Mouse (Mus musculus) heart, postnatal 10 days (tissue): ENCODE results near the gene Cyb561. TPM values are rescaled to one million over a fixed set of nuclear protein-coding genes. Genes with fewer than 3 reads are reported as not detected.

Experiments
- DNase-seq, 2 experiments: peaks; one replicate each; pipeline ENCODE4 v3.0.0; 2021
- intact Hi-C: fragments of 180-260 bp; cut with DNase I; formaldehyde crosslinking; loops from one replicate; pipeline ENCODE4 v1.15.1; 2025
- total RNA-seq, 2 experiments: library from RNA; stranded (reverse); gene quantifications; 2 replicates each; pipeline ENCODE4 v1.2.3; 2021

Gene Cyb561
- total RNA-seq, result 10 to 100 TPM in 1 of 2 experiments, 1 to 10 TPM in 1; 8.0 to 15.4 TPM

- no peak for DNase-seq
- intact Hi-C loops, result no loop called here
Observed at GRCm38 (mm10) chr11:105952911-105953386, at the start of gene Cyb561. TSS of gene Cyb561 (minus strand) at chr11:105953336.

DNA sequence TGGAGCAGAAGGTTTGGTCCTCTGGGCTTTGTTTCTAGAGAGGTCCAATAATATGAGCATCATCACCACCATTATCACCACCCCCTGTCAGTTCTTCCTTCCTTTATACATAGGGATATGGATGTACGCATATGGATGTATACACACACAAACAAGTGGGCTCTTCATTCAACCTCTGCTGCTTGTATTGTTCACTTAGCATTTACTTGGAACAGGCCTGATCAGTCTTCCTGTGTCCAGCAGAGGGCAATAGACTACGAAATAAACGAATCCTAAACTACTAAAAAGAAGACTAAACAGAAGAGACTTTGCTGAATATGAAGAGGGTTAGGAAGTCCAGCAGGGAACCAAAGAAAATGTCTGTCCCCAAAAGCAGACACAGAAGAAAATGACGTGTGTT, 48.6 kb upstream of the Cyb561 start:
- intact Hi-C loops, result loop anchor here (2.0 to 5.0 kb wide), 2 partner anchors 25 to 76 kb away; no protein-coding TSS in a partner anchor
- DNase-seq, result peak; percentile 36 to 43

- intact Hi-C loops, result loop anchor here (2.0 to 5.0 kb wide), 2 partner anchors 27 to 77 kb away; no protein-coding TSS in a partner anchor
- DNase-seq, result no peak
Observed at GRCm38 (mm10) chr11:106000062-106000461, 46.9 kb upstream of the Cyb561 start.

DNA sequence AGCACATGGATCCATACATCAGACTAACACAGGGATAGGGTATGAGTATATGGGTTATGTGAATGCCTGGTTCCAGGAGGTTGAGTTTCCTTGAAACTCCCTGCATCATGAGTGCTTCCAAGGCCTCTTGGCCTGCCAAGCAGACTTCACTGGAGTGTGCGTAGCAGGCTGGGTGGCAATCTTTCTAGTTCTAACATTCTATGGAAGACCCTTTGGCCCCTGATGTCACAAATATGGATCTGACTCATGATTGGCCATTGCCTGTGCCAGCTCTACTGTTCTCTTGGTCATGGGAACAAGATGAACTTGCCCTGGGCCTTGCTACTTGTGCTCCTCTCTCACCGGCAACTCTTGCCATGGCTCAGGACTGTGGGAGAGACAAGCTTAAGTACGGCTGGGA, 41.2 kb upstream of the Cyb561 start, which contains the start of gene Ace3:
Gene Ace3 (plus strand): TSS at position 301 of the 400 bp plus-strand sequence.
- no peak for DNase-seq
- intact Hi-C loops, result no loop called here

DNA sequence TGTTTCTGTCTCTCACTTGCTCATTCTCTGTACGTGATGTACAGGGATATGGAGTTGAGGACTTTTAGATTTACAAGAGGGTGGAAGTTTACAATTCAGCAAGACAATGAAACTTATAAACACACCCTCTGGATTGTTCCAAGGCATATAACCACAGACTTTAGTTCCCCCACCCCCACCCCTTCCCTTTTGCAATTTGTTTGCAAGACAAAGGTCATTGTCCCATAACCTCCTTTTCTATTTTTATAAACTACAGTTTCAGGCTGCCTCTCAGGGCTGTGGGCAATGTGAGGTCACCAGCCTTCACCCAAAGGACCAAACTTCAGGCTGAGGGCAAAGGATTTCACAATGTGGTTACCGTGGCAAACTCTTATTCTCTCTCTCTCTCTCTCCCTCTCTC, 37.1 kb upstream of the Cyb561 start:
- intact Hi-C loops, result no loop called here

GRCm38 (mm10) chr11:105989446-105989845, 36.3 kb upstream of the Cyb561 start:
- DNase-seq, result no peak
- intact Hi-C loops, result no loop called here

More for the DNA sequence above, 37.1 kb upstream of the Cyb561 start:
- no peak for DNase-seq

DNA sequence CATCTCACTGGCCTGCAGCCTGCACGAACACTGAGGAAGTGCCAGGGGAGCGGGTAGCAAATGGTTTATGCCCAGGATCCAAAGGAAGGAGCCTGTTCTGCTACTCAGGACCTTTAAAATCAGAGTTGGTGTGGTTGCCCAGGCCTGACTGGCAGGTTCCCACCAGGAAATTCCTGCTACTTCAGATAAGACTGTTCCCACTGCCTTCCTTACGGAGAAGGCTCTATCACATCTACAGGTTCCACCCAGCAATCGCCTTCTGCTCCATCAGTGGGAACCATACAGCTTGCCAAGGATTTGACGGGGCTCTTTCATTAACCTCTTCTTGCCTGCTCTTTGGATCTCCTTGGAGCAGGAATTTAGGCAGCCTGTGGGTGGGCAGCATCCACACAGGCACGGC, 34.3 kb upstream of the Cyb561 start:
- intact Hi-C loops, result no loop called here
- DNase-seq, result peak in 1 of 2 experiments; percentile 25

DNA sequence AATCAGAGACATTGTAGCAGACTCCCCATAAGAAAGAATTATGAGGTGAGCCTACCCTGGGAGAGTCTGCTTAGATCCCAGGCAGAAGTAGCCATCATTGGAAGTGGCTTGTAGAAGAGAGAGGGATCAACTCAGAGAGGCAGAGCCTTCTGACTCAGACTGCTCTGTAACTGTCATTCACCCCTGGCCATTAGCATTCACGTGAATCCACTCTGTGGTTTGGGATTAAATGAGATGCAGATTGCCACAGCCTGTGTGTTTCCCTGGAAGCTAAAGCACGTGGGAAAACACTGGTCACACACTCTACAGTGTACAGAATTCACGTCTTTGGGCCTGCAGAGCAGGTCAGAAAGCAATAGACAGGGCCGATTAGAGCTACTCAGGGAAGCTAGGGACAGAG, 31.3 kb upstream of the Cyb561 start:
- intact Hi-C loops, result no loop called here
- no peak for DNase-seq

DNA sequence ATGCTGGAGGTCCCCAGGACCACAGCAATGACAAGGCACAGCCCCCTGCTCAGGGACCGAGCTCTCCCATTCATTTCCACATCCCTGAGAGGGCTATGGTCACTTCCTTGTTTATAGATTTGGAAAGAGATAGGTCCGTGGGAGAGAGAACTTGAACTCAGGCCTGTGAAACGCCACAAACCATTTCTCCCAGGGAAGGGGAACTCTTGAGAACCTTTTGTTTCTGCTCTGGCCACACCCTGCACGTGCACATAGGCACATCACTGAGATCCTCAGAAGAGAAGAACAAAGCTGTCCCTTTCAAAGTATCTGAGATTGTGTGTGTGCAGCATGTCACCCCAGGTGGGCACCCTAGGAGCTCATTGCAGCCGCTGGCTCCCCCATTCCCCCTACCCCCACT, 25.5 kb upstream of the Cyb561 start:
- intact Hi-C loops, result no loop called here
- DNase-seq, result no peak

GRCm38 (mm10) chr11:105978232-105978631, 25.1 kb upstream of the Cyb561 start:
- intact Hi-C loops, result no loop called here
- no peak for DNase-seq

DNA sequence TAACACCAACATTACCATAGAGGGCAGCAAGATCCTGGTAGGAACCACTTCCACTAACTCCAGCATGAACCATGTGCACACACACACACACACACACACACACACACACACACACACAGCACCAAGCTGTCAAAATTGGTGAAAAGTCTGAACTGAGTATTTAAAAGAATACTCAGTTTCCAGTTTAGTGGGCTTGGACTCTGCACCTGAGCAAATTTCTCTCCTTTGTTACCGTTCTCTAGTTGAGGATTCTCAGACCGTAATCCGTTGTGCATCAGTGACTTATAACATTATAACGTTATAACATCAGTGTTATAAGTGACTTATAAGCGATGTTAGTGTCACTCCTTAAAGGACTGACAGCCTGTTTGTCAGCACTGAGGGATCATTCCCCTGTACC, 22.5 kb upstream of the Cyb561 start:
- intact Hi-C loops, result no loop called here

DNA sequence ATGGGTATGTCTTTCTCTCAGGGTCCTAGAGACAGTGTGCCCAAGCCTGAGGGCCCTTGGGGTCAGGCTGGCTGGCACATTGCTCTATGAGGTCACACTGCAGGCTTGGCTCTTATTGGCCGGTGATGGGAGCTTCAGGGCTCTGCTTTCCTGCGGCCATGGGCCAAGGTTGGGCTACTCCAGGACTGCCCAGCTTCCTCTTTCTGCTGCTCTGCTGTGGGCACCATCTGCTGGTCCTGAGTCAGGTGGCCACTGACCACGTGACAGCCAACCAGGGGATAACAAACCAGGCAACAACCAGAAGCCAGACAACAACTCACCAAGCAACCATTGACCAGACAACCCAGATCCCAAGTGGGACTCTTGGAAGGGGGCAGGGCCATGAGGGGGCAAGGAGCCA, 21.9 kb upstream of the Cyb561 start:
- intact Hi-C loops, result no loop called here
- DNase-seq, result no peak

More for the DNA sequence above, 22.5 kb upstream of the Cyb561 start:
- DNase-seq, result no peak

DNA sequence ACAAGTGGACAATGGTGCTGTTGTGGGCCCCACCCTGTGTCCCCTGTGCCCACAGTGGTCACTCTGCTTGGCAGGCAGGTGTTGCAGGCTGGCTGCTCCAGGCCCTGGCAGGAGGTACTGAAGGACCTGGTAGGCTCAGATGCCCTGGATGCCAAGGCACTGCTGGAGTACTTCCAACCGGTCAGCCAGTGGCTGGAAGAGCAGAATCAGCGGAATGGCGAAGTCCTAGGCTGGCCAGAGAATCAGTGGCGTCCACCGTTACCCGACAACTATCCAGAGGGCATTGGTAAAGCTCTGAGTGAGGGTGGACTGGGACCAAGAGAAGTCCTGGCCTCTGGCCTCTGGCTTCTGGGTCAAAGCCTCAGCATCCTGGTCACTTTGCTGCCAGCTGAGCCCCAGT, 21.5 kb upstream of the Cyb561 start:
- intact Hi-C loops, result no loop called here
- no peak for DNase-seq

DNA sequence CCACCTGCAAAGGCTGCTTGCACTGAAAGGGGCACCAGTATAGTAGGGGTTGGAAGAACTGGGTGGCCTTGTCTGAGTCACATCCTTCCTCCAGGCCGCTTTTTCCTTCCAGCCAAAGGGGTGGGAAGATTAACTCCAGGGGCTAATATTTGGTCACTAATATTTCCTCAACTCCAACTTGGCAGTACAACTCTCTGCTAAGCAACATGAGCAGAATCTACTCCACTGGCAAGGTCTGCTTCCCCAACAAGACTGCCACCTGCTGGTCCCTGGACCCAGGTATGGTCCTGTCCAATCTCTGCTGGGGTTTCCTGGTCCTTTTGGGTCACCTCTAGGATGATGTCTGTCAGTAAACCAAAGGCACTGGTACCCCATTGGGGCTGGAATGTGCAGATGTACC, 16.4 kb upstream of the Cyb561 start:
- intact Hi-C loops, result loop anchor here (1.0 kb wide), 1 partner anchor 42 kb away; no protein-coding TSS in a partner anchor
- DNase-seq, result peak; percentile 66 to 79

DNA sequence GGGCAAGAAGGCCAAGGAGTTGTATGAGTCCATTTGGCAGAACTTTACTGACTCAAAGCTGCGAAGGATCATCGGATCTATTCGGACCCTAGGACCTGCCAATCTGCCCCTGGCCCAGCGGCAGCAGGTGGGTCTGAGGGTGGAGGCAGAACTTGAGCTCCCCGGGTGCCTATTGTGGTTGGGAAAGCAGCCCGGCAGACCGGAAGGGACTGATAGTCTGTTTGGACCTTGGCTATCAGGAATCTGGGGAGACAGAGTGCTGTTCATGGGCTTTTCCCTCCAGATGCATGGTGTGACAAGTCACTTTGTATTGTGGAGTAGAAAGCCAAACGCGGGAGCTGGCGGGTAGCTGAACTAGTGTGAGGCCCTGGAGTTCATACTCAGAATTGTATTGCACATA, 15.8 kb upstream of the Cyb561 start:
- intact Hi-C loops, result loop anchor here (1.0 kb wide), 1 partner anchor 42 kb away; no protein-coding TSS in a partner anchor
- DNase-seq, result no peak

- peak; percentile 38 to 43 for DNase-seq
- intact Hi-C loops, result loop anchor here (2.0 kb wide), 1 partner anchor 23 kb away; no protein-coding TSS in a partner anchor
Observed at GRCm38 (mm10) chr11:105967741-105968574, 14.8 kb upstream of the Cyb561 start, which contains the start of gene Ace. TSS of gene Ace (plus strand) at chr11:105967945.

- intact Hi-C loops, result loop anchor here (2.0 kb wide), 1 partner anchor 21 kb away; no protein-coding TSS in a partner anchor
Observed at GRCm38 (mm10) chr11:105966288-105966687, 13.2 kb upstream of the Cyb561 start.

DNA sequence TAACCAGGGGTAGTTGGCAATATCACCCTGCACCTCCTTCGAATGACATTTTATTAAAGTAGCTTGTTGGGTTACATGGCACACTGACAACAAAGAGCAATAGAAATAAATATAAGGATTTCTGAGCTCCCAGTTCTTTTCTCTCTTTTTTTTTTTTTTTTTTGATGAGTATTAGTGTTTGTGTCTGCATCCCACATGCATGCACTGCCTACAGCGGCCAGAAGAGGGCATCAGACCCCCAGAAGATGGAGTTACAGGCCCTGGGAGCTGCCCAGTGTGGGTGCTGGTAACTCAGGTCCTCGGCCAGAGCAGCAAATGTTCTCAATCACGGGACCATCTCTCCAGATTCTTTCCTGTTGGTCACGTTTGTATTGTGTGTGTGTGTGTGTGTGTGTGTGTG, 11.6 kb upstream of the Cyb561 start:
- DNase-seq, result no peak
- intact Hi-C loops, result no loop called here

More at GRCm38 (mm10) chr11:105966288-105966687, 13.2 kb upstream of the Cyb561 start:
- no peak for DNase-seq

- intact Hi-C loops, result no loop called here
Observed at GRCm38 (mm10) chr11:105959355-105959754, 6.2 kb upstream of the Cyb561 start.

DNA sequence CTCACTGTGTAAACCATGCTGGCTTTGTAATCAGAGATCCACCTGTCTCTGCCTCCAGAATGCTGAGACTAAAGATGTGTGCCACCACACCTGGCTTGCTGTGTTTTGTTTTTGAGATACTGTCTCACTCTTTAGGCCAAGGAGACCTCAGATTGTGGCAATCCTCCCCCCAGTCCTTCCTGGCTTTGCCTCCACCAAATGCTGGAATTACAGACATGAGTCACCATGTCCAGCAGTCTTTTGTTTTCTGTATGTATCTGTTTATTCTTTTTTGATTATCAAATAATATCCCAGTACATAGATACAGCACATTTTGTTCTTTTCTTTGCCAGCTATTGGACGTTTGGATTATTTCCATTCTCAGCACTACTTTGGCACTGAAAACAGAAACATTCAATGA, 5.4 kb upstream of the Cyb561 start:
- intact Hi-C loops, result no loop called here
- DNase-seq, result no peak

More at GRCm38 (mm10) chr11:105959355-105959754, 6.2 kb upstream of the Cyb561 start:
- peak; percentile 56 to 67 for DNase-seq

DNA sequence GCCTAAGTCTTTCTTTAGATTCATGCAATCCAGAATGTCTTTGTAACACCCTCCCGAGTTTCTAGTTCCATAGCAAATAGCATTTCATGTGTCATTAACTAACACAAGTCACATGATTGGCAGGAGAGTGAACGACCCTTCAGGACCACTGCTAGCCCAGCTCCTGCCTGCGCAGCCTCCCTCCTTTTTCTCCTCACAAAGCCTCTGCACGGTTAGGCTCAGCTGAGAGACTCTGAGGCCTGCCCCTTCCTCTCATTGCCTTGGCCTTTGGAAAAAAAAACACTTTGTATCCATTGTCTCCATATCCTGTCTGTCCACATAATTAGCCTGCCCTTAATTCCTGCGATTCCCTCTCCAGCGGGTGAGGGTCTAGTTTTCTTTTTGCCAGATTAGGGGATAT, 4.4 kb upstream of the Cyb561 start:
- intact Hi-C loops, result no loop called here
- no peak for DNase-seq
